In the genomic region with DNA sequence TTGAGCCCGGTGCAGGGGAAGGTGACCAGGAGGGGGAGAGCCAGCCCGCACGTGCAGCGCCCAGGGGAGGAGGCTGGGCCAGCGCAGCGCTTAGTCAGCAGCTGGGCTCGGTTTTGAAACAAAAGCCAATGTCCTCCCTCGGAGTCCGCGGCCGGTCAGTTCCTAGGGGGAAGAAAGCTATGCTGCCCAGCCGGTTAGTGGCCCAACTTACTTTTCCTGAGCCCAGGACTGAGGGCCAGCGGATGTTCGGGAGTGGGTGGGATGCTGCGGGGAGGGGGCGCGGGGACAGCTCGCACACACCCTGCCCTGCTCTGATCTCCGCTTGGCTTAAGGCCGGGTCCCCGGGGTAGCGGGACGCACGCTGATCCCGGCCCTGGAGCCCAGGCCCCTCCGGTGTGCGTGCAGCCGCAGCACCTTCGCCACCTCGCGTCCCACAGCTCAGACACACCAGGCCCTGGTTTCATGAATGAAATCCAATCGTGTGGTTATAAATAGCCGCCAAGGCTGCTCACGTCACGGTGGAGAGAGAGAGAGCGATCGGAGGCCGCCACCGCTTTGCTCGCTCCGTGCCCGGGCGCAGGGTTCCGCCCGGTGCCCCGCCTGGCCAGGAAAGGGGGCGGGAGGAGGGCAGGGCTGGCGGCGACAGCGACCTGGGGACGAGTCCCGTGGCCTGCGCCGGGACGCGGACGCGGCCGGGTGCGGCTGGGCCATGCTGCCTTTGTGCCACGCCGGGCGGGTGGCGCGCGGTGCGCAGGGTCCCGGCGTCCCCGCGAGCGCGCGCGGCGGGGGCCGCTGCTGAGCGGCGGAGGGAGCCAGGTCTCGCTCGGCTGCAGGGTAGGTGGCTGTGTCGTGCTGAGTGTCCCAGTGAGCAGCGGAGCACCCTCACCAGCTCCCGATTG, we compare ENCODE assay signal across 8 mouse cellular contexts. TPM values are rescaled to one million over a fixed set of nuclear protein-coding genes. Genes with fewer than 3 reads are reported as not detected.
A peak's percentile ranks its signal among the peaks of the same experiment; 100 is the strongest.
DNase-seq lines count a peak whose midpoint lies in the region; ATAC-seq and TF ChIP-seq lines count a peak whose summit lies in the region.

Gene A930033H14Rik (minus strand): TSS at position 557 of the 899 bp plus-strand sequence.

- H3K4me2 ChIP-seq in hindbrain, embryonic 11.5 days (replicated peaks; ENCODE audit: low read depth, low read length): peak within 1 kb of the TSS; percentile 80
- peak within 1 kb of the TSS; percentile 96 for H3K4me2 ChIP-seq in lung, postnatal 0 days (replicated peaks; ENCODE audit: low read depth, low read length)

- no peaks in the 10 kb centered on the region for H3K4me1 ChIP-seq in hindbrain, embryonic 11.5 days (replicated peaks; ENCODE audit: control insufficient read depth, insufficient read depth, low read length)
- 0 out of 2 replicates have a peak, but pooled peaks cover 4% of the 10 kb centered on the region for H3K4me1 ChIP-seq in lung, postnatal 0 days (ENCODE audit: insufficient read depth, low read depth, low read length)

- WGBS in hindbrain, embryonic 11.5 days: under 1% methylated on average over 45 of the region's 84 CpGs
- 2% methylated on average over 76 of the region's 84 CpGs for WGBS in lung, postnatal 0 days

- no peaks in the 10 kb centered on the region for H3K36me3 ChIP-seq in hindbrain, embryonic 11.5 days (ENCODE audit: control insufficient read depth, insufficient read depth, low read length)
- H3K36me3 ChIP-seq in lung, postnatal 0 days (ENCODE audit: insufficient read depth, low read length): no peaks in the 10 kb centered on the region

- TF ChIP-seq CTCF in lung, postnatal 0 days (IDR thresholded peaks at IDR 0.05): peak; percentile 32

- DNase-seq in ES-CJ7 (ENCODE audit: low read depth, low spot score): peak; percentile 32
- peak; percentile 51 for DNase-seq in cerebellum, adult 9-10 months
- peak; percentile 57 to 71 for DNase-seq in frontal cortex, postnatal 10 days (ENCODE audit: low spot score in 2 of 2)
- DNase-seq in hindbrain, embryonic 11.5 days (ENCODE audit: low spot score): peak; percentile 85
- peak; percentile 73 to 77 for DNase-seq in layer of hippocampus, postnatal 10 days (ENCODE audit: low spot score in 2 of 2)
- peak; percentile 93 for DNase-seq in lung, postnatal 0 days (ENCODE audit: low spot score)
- peak; percentile 78 for DNase-seq in ovary, adult 18-20 months (ENCODE audit: low spot score)
- peak; percentile 29 to 33 for DNase-seq in thymus, adult 18-20 months

- no peaks in the 10 kb centered on the region for H3K9me3 ChIP-seq in hindbrain, embryonic 11.5 days (ENCODE audit: control insufficient read depth, low read length)
- H3K9me3 ChIP-seq in lung, postnatal 0 days (ENCODE audit: low read length): no peaks in the 10 kb centered on the region

- H3K27me3 ChIP-seq in hindbrain, embryonic 11.5 days (ENCODE audit: control insufficient read depth, insufficient read depth, low read length): no peaks in the 10 kb centered on the region
- no peaks in the 10 kb centered on the region for H3K27me3 ChIP-seq in lung, postnatal 0 days (replicated peaks; ENCODE audit: insufficient read depth, low read length)

- peak within 1 kb of the TSS; percentile 78 for H3K4me3 ChIP-seq in hindbrain, embryonic 11.5 days (ENCODE audit: low read depth, low read length)
- H3K4me3 ChIP-seq in lung, postnatal 0 days (ENCODE audit: low read depth, low read length): peak within 1 kb of the TSS; percentile 78

- no peak for TF ChIP-seq EP300 in lung, postnatal 0 days (IDR thresholded peaks at IDR 0.05)

- peak within 1 kb of the TSS; percentile 76 for H3K9ac ChIP-seq in hindbrain, embryonic 11.5 days (ENCODE audit: low read depth, low read length)
- H3K9ac ChIP-seq in lung, postnatal 0 days (replicated peaks; ENCODE audit: low read depth): peak within 1 kb of the TSS; percentile 87

- peak; percentile 93 for ATAC-seq in hindbrain, embryonic 11.5 days (ENCODE audit: low FRiP score)
- peak; percentile 95 for ATAC-seq in lung, postnatal 0 days

- peak within 1 kb of the TSS; percentile 89 for H3K27ac ChIP-seq in hindbrain, embryonic 11.5 days (ENCODE audit: low read depth, low read length)
- H3K27ac ChIP-seq in lung, postnatal 0 days (ENCODE audit: low read length): peak within 1 kb of the TSS; percentile 96

RNA-seq across cellular contexts. Expression of gene A930033H14Rik, which starts in this region (rescaled TPM):
- polyA plus RNA-seq in hindbrain, embryonic 11.5 days (2014; fragmentation: Nextera tagmentation; extraction: Ambion mirVana): 1.1 and 1.3 TPM in 2 replicates
- 1 to 10 TPM; 4.3 to 5.5 TPM for total RNA-seq in layer of hippocampus, postnatal 10 days (2021)
- polyA plus RNA-seq in lung, postnatal 0 days (2015; fragmentation: Nextera tagmentation; extraction: Ambion mirVana): 0.90 and 1.00 TPM in 2 replicates

Comparison
In these comparisons a context has a peak if more than half of its experiments do, and no peak if none do; other contexts are left out.
1. Peak in every context shown above with its lines: DNase-seq, ATAC-seq, H3K4me3 ChIP-seq and H3K27ac ChIP-seq.
2. Peak in DNase-seq, ATAC-seq, H3K4me3 ChIP-seq, H3K27ac ChIP-seq, H3K9ac ChIP-seq and H3K4me2 ChIP-seq in lung, postnatal 0 days; RNA of the gene not detected or under 1 TPM.
3. DNase-seq: peak in every context shown above with its lines; median percentile 93 in lung, postnatal 0 days; 85 in hindbrain, embryonic 11.5 days; 78 in ovary, adult 18-20 months; 75 in layer of hippocampus, postnatal 10 days; 64 in frontal cortex, postnatal 10 days; 51 in cerebellum, adult 9-10 months; 32 in ES-CJ7; 31 in thymus, adult 18-20 months.